Mouse (Mus musculus) forebrain, embryonic 12.5 days (tissue): ENCODE data around the gene Tmem63b. TPM values are rescaled to one million over a fixed set of nuclear protein-coding genes. Genes with fewer than 3 reads are reported as not detected.

ENCODE experiments used
- polyA plus RNA-seq: library from polyadenylated mRNA; unstranded; fragments of >200 nt; fragmentation: Nextera tagmentation; extraction: Ambion mirVana; gene quantifications from 2 replicates; pipeline ENCODE4 v1.2.1, GENCODE M21; 2016

Gene Tmem63b
- polyA plus RNA-seq, 1 experiment from 2014 or later: 89.3 TPM

Other genes with a start within 250 kb of the Tmem63b start
- gene Spats1, start 211.5 kb downstream of the Tmem63b start, polyA plus RNA-seq: 1.1 and 1.8 TPM in 2 replicates
- 22.8 and 26.5 TPM in 2 replicates for gene Aars2, start 180.1 kb downstream of the Tmem63b start, polyA plus RNA-seq
- gene Tcte1, start 163.5 kb downstream of the Tmem63b start, polyA plus RNA-seq: 1.1 and 2.4 TPM in 2 replicates
- 8.5 and 13.4 TPM in 2 replicates for gene Tmem151b, start 137.2 kb downstream of the Tmem63b start, polyA plus RNA-seq
- gene Nfkbie, start 131.2 kb downstream of the Tmem63b start, polyA plus RNA-seq: 5.5 and 5.7 TPM in 2 replicates
- gene Slc35b2, start 123.0 kb downstream of the Tmem63b start, polyA plus RNA-seq: 91.0 and 91.7 TPM in 2 replicates
- gene Hsp90ab1, start 113.6 kb downstream of the Tmem63b start, polyA plus RNA-seq: 1,580 and 1,603 TPM in 2 replicates
- gene Slc29a1, start 87.3 kb downstream of the Tmem63b start, polyA plus RNA-seq: 50.2 and 52.0 TPM in 2 replicates
- gene Mymx, start 84.8 kb downstream of the Tmem63b start, polyA plus RNA-seq: 0.24 TPM in 1 of 2 replicates, not detected in the other
- 0.76 and 1.1 TPM in 2 replicates for gene Capn11, start 27.6 kb downstream of the Tmem63b start, polyA plus RNA-seq
- 98.8 and 112 TPM in 2 replicates for gene Mrpl14, start 583 bp downstream of the Tmem63b start, polyA plus RNA-seq
- 0.83 TPM in 1 of 2 replicates, not detected in the other for gene 1600014C23Rik, start 46.9 kb upstream of the Tmem63b start, polyA plus RNA-seq